Mouse (Mus musculus) testis, adult 2 months (tissue): ENCODE results near the gene Zfp281.

Experiments used
- CTCF ChIP-seq: fragments of 200-500 bp; IDR thresholded peaks from 2 replicates; pipeline ENCODE4 v1.5.1; 2012; ENCODE audit warnings: low read depth, mild to moderate bottlenecking, inconsistent platforms, low read length, moderate library complexity; ENCODE audit not compliant: control insufficient read depth, insufficient read depth, insufficient replicate concordance
- POLR2A ChIP-seq: fragments of 200-500 bp; IDR thresholded peaks from 2 replicates; pipeline ENCODE4 v1.6.1; 2012; ENCODE audit warnings: low read depth, mild to moderate bottlenecking, inconsistent platforms, low read length, moderate library complexity; ENCODE audit not compliant: control insufficient read depth

DNA sequence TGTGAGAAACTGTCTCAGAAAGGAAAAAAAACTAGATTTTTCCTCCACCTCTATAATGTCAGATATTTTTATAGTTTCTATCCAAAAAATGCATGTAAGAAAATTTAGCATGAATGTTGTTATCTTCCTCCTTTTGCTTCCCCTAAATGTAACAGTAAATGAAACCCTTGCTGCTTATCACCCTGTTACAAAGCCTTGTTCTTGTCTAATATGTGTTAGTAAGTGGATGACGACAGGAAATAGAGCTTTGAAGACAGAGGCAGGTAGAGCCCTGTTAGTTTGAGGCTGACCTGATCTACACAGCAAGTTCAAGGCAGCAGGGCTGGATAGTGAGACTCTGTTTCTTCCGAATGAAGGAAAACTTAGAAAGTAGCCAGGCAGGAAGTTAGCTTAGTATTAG is 14.5 kb downstream of the Zfp281 start:
- TF ChIP-seq CTCF (no peak), POLR2A (no peak)
